Mouse (Mus musculus) kidney, postnatal 14 days (tissue): ENCODE measurements around the gene Pid1.
"Not testable (repeated sequence)": the region's sequence is repeated elsewhere in the genome, so short reads cannot be mapped to it uniquely, and the experiment has no call there.

Source experiments
- DNase-seq: peaks from one replicate; pipeline ENCODE4 v3.0.0; 2022; ENCODE audit warnings: mixed read lengths

The Pid1 gene

GRCm38 (mm10) chr1:84357216-84357615 is 6.8 kb downstream of the Pid1 start:
- no peak for DNase-seq

GRCm38 (mm10) chr1:84350262-84350661 is 13.7 kb downstream of the Pid1 start:
- DNase-seq = no peak

GRCm38 (mm10) chr1:84347796-84348476 is 16.0 kb downstream of the Pid1 start:
- no peak for DNase-seq

GRCm38 (mm10) chr1:84332797-84333196 is 31.2 kb downstream of the Pid1 start:
- DNase-seq = not testable (repeated sequence)

- not testable (repeated sequence) for DNase-seq
Measured at GRCm38 (mm10) chr1:84331861-84332260, 32.1 kb downstream of the Pid1 start.

DNA sequence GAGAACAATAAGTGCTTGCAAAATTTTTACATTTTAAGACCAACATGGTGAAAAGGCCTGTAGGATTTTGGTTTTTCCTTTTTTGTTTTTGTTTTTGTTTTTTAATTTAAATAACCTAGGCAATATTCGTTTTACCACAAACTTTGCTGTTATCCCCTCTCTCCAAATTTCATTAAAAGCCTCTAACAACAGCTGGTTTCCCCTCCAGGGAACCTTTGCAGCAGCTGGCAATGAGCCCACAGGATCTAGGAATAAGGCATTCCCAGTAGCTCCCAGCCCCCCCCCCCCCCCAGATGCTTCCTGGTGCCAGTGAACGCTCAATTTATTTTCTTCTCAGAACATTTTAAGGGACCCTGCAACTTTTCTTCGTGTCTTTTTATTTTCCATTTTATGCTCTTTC is 38.7 kb downstream of the Pid1 start:
- peak; percentile 31 for DNase-seq

DNA sequence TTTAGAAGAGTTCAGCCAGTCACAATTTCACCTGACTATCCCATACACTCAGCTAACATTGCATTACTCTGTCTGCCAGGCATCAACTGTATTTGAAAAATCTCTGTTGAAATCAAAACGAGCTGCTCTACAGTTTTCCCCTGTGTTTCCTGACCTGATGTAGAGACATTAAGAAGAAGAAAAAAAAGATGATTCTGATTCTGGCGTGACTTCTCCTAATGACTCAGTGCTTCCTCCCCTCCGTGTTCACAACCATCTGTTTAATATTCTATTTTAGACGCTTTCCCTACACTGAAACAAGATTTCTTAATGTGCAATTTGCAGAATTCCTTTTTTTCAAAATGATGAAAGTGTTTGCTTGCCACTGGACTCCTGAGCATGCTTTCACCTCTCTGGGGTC is 42.7 kb downstream of the Pid1 start:
- DNase-seq = no peak

GRCm38 (mm10) chr1:84318569-84318968 is 45.4 kb downstream of the Pid1 start:
- DNase-seq = no peak

- no peak for DNase-seq
Measured at GRCm38 (mm10) chr1:84317827-84318226, 46.2 kb downstream of the Pid1 start.

DNA sequence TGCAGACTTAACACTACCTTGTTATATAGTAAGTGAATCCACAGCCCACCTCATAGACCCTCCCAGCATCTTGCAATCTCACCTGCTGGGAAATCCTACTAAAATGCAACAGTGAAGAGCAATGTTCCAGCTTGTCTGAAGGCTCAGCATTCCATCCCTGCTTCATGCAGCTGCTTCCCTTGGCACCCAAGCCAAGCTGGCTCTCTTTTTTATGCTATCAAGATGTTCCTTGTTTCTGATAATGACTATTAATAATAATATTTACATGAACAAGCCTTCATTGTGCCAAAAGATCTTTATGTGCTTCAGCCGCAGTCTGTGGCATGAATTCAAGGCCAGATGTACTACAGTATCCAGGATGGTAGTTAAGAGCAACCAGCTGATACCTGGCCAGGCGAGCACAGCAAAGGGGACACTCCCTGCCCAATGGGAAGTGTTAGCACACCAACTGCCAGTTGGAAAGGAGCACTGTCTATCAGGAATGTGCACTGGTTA is 54.0 kb downstream of the Pid1 start:
- DNase-seq = no peak

DNA sequence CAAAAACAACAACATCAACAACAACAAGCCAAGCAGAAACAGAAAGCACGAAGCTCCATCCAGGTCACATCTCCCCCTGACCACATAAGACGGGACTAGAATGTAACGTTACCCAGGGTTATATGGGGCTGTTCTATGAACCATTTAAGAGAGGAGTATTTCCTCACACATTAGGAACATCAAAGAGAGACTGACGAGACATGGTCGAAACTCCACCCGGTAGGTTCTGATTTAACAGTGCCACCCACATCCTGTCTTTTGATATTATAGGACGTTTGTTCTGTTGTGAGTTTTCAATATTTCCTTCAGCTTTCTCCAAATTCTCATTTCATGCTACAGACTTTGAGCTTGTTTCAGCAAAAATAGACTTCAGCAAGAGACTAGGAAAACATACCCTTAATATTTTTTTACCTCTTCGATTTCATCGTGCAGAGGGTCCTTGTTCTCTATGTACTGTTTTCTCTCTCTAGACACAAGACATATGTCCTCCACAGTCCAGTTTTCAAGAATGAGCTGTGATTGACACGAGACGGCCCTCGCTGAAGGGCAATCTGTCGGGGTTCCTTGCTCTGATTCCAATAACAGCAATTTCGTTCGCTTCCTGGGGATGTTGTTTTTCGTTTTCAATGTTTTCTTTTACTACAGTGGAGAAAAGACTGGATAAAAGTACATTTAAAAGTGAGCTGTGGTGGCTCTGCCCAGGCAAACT is 58.1 kb downstream of the Pid1 start:
- no peak for DNase-seq

DNA sequence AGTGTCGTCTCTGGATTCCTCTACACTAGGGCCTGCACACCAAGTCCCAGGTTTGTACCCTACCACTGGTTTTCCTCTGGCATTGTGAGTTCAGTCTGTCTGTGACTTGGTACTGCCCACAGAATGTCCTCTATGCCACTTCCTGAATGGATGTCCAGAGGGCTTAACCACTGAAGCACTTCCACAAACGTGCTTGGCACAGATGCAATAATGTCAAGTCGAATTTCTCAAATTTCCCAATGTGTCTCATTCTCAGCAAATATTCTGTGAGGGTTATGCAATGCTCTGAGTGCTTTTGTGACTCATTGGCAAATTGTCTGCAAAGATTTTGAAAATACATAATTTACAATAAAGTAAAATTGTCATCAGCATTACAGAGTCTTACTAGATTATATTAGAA is 61.2 kb downstream of the Pid1 start:
- DNase-seq = no peak

GRCm38 (mm10) chr1:84299719-84300118 is 64.3 kb downstream of the Pid1 start:
- no peak for DNase-seq

DNA sequence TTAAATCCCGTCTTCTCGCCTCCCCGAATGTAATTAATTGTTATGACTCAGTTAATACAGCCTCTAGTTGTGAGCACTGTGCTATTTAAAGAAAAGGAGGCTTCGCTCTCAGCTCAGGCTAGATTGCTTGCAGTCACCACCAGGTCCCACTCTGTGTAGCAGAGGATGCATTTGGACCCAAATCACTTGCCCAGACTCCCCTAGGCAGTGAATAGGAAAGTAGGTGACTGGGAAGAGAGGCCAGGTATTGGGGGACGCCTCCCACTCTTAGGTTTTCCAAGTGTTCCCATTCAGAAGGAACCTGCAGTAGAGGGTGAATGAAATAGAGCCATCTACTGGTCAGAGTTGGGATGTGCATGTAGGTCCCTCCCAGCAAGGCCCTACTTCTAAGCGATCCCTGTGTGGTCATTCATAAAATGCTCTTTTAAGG is 77.3 kb downstream of the Pid1 start:
- peak; percentile 68 for DNase-seq

DNA sequence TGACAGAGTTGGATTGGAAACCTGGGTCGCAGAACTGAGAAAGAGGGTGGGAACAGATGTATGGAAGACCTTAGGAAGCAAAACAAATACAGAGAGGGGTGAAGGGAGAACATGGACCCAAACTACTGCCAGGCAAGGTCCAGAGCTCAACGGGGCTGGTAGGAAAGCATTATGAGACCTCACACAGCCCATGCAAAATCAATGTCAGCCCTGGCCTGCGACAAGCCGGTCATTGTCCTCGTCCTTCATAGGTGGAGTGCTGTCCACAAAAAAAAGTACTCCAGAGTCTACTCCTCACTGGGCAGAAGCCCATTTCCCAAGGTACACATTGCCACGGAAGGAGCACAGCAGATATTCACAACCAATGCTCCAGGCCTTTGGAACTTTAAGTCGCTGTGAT is 78.4 kb downstream of the Pid1 start:
- DNase-seq = no peak

GRCm38 (mm10) chr1:84284293-84285068 is 79.5 kb downstream of the Pid1 start:
- peak; percentile 70 for DNase-seq

GRCm38 (mm10) chr1:84283119-84283518 is 80.9 kb downstream of the Pid1 start:
- DNase-seq = peak; percentile 34

DNA sequence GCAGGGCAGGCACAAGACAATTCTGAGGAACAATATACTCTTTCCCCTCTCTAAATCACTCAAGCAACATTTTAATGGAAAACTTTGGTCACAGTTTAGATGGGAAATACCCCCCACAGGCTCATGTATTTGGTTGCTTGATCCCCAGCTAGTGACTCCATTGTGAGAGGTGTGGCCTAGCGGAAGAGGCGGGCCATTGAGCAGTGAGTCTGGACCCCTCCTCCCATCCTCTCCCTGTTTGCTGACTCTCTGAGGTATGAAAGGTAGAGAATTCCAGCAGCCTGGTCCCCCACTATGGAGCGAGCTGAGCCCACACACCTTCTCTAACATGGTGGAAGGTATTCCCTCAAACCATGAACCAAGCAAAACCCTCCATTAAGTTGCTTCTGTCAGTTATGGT is 83.8 kb downstream of the Pid1 start:
- DNase-seq = no peak

DNA sequence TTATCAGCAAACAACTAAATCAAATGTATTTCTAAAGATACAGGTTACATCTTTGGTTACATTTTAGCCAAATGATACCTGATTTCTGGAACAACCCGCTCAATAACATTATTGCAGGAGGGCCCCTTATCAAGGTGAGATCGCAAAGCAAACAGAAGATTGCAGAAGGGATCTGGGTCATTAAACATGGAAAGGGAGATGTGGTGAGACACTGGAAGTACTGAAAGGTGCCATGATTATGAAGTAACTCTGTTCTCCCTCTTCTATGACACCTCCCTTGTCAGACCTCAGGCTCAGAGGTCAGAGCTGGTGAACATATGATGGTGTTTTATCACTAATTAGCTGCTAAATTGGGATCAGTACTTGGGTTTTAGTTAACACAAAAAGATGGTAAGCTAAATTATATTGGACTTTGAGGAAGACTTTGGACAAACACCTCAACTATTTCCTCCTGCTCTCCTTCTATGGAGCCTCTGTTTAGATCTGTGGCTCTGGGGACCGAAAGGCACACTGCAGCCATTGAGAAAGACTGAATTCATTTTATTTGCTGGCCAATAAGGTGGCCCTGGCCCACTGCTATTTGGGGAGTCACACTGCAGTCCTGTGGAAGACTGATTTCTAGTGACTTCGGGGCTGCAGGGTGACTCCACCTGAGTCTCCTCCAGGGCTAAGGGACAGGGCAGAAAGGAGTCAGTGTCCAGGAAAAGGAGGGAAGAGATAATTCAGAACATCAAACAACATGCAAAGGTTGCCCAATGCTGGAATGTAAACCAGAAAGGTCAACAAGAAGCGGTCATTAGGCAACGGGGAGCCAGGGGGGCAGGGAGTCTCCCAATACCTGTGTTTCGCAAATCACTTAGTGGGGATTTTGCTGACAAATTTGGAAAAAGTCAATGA is 85.4 kb downstream of the Pid1 start:
- no peak for DNase-seq

- no peak for DNase-seq
Measured at GRCm38 (mm10) chr1:84272951-84273350, 91.0 kb downstream of the Pid1 start.

DNA sequence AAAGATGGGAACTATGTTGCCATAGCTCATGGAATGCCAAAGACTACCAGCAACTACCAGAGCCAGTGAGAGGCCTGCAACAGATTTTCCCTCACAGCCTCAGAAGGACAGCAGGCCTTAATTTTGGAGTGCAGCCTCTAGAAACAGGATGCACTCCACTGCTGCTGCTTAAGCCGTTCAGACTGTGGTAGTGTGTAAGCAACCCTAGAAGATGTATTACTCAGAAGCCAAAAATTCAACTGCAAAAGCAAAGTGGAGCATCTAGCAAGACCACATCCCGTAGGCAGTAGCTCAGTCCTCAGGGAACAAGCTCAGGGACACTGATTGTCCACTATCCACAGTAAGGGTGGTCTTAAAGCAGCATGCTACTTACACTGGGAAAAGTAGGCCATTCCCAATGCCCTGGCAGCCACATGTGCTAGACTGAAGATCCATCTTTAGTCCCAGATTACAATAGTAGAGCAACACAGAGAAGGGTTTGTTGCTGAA is 92.2 kb downstream of the Pid1 start:
- DNase-seq = no peak

DNA sequence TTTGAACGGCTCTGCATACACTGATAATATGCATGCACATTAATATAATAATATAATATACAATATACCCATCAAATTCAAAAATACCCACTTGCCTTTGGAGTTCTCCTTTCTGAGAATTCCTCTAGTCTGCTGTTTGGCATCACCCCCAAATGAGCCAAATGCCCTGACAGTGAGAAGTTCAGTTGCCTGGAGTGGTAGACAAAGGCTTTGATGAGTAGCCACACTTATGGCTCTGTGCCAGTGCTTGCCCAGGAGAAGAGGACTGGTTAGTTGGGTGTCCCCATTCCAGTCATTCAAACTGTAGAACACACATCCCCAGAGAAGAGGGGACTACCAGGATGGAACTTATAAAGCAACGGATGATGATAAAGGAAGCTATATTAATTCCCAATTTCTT is 106.3 kb downstream of the Pid1 start:
- DNase-seq = no peak
